Mouse (Mus musculus): ENCODE measurements around the gene Cutc.

Cutc gene

DNA sequence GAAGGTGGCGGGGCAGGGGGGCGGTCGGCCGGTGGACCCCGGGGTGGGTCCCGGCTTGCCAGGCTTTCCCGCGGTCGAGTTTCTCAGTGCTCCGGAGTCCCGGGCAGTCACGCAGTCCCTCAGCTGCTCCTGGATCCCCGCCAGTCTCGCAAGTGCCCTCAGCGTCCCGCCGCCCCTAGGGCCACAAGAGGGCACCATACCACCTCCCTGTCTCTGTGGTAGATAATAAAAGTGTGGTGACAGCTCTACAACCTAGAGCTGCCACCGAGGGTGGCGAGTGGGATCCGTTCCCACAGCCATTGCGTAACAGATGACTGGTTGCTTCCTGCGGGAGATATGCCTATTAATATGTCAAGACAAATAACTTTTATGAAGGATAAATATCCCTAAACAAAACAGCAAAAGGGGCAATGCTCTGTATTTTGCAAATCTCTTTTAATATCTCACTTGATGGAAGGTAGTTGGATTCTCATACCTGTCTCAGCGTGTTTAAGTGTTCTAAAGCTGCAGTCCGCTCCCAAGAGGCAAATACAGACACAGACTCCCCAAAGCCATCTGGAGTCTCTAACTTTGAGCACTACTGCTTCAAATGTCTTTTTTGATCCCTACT, 535 bp downstream of the Cutc start:
- peak; percentile 87 to 90 for DNase-seq (ENCODE audit: low spot score in 2 of 2)

DNA sequence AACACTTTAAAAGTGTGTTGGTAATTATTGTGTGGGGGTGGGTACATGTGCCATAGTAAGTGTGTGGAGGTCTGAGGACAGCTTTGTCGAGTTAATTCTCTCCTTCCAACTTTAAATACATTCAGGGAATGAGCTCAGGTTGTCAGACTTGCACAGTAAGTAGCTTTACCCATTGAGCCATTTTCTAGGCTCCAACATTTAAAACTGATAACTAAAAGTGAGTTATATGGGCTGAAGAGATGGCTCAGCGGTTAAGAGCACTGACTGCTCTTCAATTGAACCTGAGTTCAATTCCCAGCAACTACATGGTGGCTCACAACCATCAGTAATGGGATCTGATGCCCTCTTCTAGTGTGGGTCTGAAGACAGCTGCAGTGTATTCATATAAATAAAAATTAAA, 1.4 kb downstream of the Cutc start:
- DNase-seq (ENCODE audit: low spot score in 2 of 2), result no peak

DNA sequence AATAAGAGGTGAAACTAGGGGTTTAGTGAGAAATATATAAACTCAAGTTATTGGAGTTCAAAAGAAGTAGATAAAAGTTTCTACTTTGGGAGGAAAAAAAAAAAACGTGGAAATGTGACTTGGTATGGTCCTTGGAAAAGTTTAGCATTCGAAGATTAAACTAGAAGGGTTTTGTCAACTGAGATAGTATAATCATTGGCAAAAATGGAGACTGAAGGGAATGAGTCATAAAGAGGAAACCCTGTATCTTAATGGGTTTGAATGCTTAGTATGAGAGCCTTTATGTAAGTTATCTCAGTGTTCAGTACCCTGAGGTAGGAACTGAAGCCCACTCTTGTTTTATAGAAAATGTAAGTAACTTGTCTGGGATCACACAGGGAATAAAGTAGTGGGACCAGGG, 2.1 kb downstream of the Cutc start:
- no peak for DNase-seq (ENCODE audit: low spot score in 2 of 2)

DNA sequence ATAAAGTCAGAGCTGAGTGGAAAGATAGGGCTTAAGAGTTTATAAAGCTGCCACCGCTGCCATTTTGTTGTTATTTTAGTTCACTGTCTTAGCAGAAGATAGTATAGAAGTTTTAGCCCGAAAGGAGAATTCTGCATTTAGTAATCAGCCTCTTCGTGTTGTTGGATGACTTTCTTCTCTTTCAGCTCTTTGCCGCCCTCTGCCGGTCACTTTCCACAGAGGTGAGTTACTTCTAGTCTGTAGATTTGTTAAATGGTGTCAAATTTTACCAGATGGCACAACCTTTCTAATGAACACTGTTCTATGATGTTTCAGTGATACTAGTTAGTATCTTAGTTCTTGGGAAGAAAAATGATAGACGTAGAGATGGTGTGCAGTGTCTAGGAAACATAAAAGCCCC, 7.7 kb downstream of the Cutc start:
- DNase-seq (ENCODE audit: low spot score in 2 of 2), result peak; percentile 66 to 74

DNA sequence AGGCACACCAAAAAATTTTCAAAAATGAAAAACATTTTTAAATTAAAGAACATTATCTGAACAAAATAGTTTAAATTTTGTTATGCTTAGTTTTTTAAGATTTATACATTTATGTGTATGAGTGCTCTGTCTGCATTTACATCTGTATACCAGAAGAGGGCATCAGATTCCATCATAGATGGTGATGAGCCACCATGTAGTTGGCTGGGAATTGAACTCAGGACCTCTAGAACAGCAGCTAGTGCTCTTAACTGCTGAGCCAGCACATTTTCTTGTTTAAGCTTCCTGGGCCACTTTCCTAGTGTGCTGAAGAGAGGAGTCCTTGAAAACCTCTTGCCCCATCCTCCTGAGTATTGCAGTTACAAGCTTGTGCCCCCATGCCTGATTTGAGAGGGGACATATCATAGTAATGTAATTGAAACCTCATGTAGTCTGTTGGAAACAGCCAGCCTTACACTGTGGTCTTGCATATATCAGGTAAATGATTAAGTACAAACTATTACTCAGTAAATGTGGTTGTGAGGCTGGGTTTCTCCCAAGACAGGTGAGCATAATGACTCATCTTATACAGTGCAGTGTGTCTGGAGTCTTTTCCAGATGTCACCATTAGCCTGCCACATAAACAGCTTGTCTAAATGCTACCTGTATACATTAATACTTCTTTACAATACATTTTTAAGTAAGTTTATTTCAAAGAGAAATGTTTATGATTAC, 8.9 kb downstream of the Cutc start:
- no peak for DNase-seq (ENCODE audit: low spot score in 2 of 2)

DNA sequence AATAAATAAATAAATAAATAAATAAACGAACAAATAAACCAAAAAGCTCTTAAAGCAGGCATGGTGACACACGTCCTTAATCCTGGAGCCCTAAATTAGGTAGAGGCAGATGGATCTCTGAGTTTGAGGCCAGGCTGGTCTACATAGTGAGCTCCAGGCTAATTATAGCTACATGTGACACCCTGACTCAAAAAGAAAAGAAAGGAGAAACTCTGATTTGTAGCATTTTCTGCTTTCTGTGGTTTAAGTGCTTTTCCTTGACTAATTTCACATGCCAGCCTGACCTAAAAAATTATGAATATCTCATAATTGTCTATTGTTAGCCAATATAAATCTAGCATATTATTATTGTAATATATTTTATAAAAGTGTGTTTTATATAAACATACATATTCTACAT, 9.6 kb downstream of the Cutc start:
- DNase-seq (ENCODE audit: low spot score in 2 of 2), result no peak

DNA sequence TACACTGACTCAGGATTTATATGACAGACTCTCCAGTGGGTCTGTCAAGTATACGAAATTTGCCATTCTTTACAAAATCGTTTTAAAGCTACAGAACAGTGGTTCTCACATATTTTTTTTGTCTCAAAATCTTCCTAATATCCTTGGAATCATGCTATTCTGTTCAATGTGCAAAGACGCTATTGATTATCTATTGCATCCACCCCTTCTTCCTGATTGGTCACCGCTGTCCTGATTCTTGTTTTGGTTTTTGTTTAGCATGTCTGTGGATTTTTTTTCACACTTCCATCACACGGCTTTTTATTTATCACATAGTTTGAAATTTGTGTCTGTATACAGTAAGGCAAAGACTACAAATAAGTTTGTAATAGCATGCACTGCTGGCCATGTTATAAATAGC, 13.7 kb downstream of the Cutc start:
- no peak for DNase-seq (ENCODE audit: low spot score in 2 of 2)

DNA sequence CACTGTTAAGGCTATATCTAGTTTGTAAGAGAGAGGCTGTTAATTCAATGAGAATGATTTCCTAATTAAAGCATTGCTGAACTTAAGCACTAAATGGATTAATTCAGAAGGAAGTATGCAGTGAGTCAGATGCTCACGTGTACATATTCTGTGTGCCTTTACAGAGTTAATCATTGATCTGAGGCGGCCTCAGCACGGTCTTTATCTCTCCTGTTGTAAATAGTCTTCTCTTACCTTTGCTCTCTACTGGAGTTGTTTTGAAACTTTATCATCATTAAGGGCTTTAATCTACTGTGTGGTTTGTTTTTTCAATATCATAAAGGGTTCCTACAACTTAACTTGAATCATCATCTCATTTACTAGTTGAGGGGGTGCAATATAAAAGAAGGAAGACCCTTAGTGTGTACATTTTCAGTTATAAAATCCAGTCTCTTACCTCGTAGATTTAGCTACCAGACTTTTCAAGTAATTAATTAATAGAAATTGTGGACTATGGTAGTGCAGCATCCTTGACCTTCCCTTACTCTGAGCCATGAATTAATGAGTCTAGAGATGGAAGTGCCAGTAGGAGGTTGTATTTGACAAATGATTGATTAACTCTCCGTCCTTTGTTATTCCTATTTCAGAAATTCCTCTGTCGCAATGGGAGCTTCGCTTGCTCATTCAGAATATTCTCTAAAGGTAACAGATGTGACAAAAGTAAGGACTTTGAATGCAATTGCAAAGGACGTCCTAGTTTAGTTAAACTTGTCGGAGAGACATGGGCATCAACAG, 14.9 kb downstream of the Cutc start:
- DNase-seq (ENCODE audit: low spot score in 2 of 2), result no peak

DNA sequence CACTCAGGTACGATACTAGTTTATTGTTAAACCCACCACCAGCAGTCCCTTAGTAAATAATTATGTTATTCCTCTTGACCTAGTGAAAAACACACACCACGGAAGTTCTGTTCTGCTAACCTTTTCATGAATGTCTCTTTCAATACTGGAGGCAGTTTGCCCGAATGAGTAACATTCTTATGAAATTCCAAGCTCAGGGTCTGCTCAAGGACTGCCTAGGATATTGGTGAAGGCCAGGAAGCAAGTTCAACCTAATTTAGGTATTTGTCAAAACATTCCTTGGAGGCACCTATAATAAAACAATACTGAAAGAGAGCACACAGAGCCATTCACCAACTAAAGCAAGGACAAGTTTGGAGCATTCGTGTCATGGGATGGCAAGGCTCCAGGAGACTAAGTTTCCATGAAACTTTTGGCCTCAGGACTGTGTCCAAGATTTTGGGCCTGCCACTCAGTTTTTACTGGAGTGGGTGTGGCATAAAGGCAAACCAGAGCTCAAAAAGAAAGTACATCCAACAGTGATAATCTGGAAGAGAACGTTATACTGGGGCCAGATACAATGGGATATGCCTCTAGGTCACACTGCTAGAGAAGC, 16.7 kb downstream of the Cutc start:
- no peak for DNase-seq (ENCODE audit: low spot score in 2 of 2)

DNA sequence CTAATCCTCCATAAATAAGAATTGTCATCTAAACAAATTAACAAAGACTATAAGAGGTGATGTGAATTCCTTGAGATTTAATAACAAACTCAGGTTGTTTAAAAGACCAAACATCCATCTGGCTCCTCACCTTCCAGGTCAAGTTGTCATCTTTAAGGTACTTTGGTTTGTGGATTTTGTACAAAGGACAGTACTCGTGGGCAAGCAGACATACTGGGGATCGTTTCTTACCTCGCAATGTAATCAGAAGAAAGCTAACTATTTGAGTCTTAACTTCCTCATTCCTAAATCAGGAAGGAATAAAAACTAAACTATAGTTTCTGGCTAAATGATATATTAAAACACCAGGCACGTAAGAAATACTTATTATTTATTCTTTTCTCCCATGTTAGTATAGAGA, 17.8 kb downstream of the Cutc start:
- no peak for DNase-seq (ENCODE audit: low spot score in 2 of 2)

DNA sequence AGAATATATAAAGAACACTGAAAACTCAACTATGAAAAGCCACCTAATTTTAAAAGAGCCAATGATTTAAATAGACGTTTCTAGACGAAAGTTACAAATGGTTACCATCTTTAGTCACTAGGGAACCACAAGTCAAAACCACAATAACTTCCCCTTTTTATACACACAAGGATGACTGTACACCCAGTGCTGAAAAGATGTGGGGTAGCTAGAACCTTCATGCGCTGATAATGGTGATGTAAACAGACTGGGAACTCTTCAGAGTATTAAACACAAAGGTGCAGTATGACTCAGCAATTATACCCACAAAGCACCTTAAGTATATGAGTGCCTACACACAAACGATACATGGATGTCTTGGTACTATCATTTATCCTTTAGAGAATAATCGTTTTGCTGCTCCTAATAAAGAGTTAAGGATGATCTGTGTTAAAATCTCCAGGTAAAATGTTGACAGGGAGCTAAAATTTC, 18.7 kb downstream of the Cutc start:
- no peak for DNase-seq (ENCODE audit: low spot score in 2 of 2)

DNA sequence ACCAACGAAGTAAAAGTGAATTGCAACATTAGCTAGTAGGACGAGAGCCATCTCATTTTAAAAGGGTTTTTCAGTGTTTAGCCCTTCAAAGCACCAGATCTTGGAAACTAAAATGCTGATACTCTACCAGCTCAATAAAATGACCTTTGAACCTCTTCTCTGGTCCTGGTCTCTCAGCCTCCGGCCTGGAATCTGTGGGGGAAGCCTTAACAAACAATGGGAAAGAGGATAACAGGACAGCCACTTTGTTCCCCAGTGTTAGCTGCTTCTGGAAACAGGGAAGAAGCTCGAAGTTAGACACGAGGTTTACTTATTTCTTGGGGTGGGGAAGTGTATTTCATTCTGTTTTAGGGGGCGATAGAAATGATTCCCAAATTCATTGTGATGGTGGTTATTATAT, 19.5 kb downstream of the Cutc start:
- DNase-seq (ENCODE audit: low spot score in 2 of 2), result no peak

DNA sequence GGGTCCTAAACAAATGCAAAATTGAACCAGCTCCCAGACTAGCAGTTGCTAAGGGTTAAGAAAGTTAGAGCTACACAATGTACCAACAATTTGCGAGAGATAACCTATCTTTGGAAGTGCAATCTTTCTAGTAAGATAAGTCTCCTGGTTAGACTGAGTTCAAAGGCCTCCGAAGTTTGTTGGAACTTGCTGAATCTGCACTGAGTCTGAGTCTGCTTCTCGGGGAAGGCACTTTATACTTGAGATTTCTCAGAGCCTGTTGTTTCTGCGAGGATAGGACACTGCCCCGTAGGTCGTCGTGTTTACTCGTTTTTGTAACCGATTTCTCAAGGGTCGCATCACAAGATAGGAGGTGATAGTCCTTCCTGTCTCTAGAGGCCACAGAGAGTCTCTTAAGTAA, 22.6 kb downstream of the Cutc start:
- no peak for DNase-seq (ENCODE audit: low spot score in 2 of 2)

DNA sequence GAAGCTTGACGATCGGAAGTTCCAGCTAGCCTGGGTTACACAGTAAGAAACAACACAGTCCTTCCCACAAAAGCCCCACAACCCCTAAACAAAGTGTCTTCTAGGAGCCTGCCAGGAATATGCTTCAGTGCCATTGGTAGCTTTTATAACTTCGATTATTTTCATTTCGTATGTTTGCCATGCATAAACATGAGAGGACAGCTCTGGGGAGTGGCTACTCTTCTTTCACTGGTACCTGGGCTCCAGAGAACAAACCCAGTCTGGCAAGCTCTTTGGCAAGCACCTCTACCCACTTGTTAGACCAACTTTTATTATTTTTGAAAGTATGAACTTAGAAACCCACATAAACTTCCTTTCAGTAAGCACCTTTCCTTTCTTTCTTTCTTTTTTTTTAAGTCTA, 23.8 kb downstream of the Cutc start:
- DNase-seq (ENCODE audit: low spot score in 2 of 2), result no peak

DNA sequence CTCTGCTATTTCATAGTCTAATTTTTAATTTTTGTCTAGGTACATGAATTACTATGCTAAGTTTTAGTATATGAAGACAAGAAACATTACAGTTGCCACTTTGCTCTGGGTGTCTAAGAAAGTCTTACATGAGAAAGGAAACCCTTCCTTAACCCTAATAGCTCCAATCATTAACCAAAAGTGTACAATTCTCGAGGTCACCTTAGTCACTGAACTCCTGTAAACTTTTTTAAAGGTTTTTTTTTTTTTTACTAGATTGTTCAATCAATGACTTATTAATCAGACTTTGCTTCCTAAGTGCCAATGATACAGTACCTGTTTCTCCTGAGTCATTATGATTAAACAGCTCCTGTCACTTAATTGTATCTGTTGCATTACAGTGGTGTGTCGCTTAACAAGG, 24.5 kb downstream of the Cutc start:
- no peak for DNase-seq (ENCODE audit: low spot score in 2 of 2)

DNA sequence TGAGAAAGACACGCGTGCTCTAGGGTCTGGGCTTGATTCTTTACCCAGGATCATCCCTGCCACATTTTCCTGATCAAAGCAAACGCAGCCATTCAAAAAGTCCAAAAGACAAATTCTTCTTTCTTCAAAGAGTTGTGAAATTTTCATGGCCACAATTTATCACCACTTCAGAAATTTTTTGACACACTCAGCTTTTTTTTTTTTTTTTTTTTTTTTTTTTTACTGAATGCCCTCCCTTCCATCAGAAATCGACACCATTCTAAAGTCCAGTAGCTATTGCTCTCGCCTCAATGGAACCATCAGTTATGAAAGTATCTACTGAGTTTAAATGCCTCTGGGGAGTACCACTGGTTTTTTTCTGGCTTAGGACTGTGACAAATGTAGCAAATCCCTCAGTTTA, 27.6 kb downstream of the Cutc start:
- DNase-seq (ENCODE audit: low spot score in 2 of 2), result no peak

DNA sequence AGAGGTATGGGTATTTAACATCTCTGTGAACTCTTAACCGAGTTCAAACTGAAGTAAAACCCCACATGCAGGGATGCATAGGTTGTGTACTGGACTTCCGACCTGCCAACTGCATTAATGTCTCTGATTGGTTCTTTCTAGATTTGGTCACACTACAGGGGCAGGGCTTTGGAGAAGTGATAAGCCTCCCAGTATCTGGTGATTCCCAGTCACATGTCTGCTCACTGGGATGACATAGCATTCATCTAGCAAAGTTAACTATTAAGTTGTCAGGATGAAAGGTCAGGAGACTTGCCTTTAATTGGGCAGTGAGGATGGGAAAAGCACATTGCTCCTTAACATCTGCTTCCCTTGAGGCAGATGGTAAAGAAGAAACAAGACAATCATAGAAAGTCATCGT, 29.2 kb downstream of the Cutc start, which contains the start of gene Abcc2:
Abcc2 (plus strand) TSS at position 213 of the 400 bp plus-strand sequence.
- DNase-seq (ENCODE audit: low spot score in 2 of 2), result no peak

DNA sequence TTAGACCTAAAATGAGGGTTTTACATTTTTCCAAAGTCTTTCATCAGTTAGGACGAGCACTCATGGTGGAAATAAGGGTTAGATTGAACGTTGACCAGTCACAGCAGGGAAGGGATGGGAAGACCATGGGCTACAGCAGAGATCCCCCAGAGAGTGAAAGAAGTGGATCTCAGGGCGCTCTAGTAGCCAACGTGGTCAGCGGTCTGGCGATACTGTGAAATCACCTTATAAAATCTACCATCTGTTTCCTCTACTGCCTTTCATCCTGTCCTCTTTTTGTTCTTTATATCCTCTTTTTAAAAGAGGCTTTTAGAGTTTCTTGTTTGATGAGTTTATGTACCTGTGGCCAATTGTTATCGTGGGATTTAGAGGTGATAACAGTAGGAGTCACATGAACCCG, 32.0 kb downstream of the Cutc start:
- DNase-seq (ENCODE audit: low spot score in 2 of 2), result no peak

DNA sequence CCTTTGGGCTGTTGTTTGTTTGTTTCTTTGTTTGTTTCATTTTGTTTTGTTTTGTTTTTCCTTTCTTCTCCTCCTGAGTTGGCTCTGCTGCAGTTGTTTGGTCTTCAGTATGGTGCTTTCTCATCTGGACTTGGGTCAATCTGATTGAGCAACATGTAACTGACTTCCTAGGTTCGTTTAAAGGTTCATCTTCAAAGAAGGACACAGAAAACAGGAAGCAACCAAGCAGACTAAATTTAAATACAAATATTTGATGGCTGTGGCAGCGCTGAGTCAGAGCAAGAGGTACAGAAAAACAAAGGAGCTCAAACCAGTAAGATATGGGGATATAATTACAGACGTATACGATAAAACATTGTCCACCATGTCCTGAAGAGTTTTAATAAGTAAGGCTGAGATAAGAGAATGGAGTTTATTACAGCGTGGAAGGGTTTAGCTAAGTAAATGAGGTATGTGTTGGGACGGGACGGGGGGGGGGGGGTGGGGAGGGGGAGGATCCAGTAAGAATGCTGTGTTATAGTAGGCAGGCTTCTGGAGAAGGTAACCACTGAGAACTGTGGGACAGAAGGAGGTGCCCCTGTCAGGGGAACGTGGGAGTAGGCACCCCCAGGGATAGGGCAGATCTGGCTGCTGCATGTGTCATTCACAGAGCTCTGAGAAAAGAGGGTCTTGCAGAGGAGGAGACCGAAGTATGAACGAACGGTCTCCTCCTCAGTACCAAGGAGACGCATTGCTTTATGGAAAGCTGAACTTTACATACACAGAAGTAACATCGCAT, 33.6 kb downstream of the Cutc start:
- no peak for DNase-seq (ENCODE audit: low spot score in 2 of 2)

DNA sequence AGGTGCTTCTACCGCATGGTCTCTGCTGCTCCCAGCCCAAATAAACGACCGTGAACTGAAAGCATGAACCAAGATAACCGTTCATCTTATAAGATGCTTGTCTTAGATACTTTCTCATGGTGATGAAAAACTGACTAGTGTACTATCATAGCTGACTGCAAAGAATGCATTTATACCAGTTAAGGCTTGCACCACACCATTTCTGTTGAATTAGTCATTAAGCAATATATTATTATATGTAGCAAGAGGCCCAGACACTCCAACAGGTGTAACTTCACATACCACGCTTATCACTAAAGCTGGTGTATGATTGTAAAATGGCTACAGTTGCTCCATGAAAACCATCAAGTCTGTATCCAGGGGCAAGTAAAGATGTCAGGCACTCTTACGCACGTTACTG, 37.0 kb downstream of the Cutc start:
- DNase-seq (ENCODE audit: low spot score in 2 of 2), result no peak

DNA sequence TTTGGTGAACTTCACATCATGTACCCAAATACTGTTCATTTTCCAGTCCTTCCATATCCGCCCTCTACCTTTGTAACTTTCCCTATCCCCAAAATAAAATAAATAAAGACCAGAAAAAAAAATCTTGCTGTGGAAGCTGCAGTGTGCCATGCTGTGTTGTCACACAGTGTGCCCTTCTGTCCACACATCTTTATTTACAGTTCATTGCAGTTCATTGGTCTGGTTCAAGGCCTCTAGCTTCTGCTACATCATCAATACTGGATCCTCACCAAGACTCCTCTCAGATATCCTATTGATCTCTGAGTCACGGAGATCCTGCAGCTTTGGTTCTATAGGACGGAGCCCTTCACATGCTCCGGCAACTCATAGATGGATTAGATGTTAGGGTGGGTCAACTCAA, 39.7 kb downstream of the Cutc start:
- no peak for DNase-seq (ENCODE audit: low spot score in 2 of 2)

DNA sequence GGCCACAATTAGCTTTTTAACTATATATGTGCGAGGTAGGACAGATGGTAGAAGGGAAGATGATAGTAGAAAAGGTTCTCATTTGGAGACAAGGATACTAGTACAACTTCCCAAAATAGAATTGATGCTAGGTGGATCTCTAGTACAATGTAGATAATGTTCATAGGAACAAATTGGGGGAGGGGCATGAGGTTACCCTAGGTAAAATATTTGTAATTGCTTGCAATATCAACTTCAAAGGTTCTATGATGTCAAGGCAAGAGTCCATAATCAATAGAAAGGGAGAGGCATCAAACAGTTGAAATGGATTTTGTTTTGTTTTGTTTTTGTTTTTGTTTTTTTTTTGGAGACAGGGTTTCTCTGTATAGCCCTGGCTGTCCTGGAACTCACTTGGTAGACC, 41.2 kb downstream of the Cutc start:
- DNase-seq (ENCODE audit: low spot score in 2 of 2), result no peak
